Mouse (Mus musculus): ENCODE measurements around the gene 2900026A02Rik. TPM values are rescaled to one million over a fixed set of nuclear protein-coding genes. Genes with fewer than 3 reads are reported as not detected.

2900026A02Rik gene
- 4.6 and 5.0 TPM in 2 replicates for polyA plus RNA-seq (2015; fragmentation: Nextera tagmentation; extraction: Ambion mirVana)

- H3K4me1 ChIP-seq (replicated peaks; ENCODE audit: control insufficient read depth, insufficient read depth, low read length) = peaks cover 17% of the 10 kb centered on the region
Observed at GRCm38 (mm10) chr5:113221147-113221865, at the start of gene 2900026A02Rik. 2900026A02Rik (minus strand) TSS chr5:113221236.

DNA sequence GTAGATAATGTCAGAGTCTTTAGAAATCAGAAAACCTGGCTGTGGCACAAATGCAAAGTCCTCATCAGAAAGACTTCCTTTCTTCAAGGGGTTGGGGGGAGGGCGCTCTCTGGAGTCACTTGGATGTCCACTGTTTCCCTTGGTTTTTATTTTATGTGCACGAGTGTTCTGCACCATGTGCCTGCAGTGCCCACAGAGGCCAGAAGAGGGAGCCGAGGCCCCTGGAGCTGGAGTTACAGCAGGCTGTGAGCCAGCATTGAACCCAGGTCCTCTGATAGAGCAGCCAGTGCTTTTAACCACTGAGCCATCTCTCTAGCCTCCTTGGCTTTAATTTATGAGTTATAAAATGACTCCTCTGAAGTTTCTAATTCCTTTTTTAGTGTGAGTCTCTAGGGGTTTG, 49.0 kb upstream of the 2900026A02Rik start:
- Histone ChIP-seq H3K9me3 (ENCODE audit: control insufficient read depth, low read length) (no peaks in the 10 kb centered on the region), H3K27ac (ENCODE audit: low read length) (no peak overlapping the region), H3K4me2 (ENCODE audit: low read length) (no peak overlapping the region), H3K9ac (replicated peaks; ENCODE audit: low read depth, low read length) (no peak overlapping the region), H3K27me3 (replicated peaks; ENCODE audit: control insufficient read depth, insufficient read depth, low read length) (no peaks in the 10 kb centered on the region), H3K36me3 (ENCODE audit: control insufficient read depth, insufficient read depth) (peaks cover 1% of the 10 kb centered on the region; the same call in 1 of the 2 replicates), H3K4me3 (replicated peaks; ENCODE audit: low read length) (no peak overlapping the region), H3K4me1 (replicated peaks; ENCODE audit: control insufficient read depth, insufficient read depth, low read length) (no peaks in the 10 kb centered on the region)
- no peak for ATAC-seq
- WGBS = 74% methylated on average over 3 of the region's 3 CpGs

More at GRCm38 (mm10) chr5:113221147-113221865, at the start of gene 2900026A02Rik:
- Histone ChIP-seq H3K27ac (ENCODE audit: low read length) (no peak within 1 kb of the TSS), H3K9ac (replicated peaks; ENCODE audit: low read depth, low read length) (peak within 1 kb of the TSS; percentile 54), H3K4me3 (replicated peaks; ENCODE audit: low read length) (peak within 1 kb of the TSS; percentile 62), H3K9me3 (ENCODE audit: control insufficient read depth, low read length) (no peaks in the 10 kb centered on the region), H3K36me3 (ENCODE audit: control insufficient read depth, insufficient read depth) (no peaks in the 10 kb centered on the region), H3K27me3 (replicated peaks; ENCODE audit: control insufficient read depth, insufficient read depth, low read length) (no peaks in the 10 kb centered on the region), H3K4me2 (ENCODE audit: low read length) (peak within 1 kb of the TSS; percentile 95)
- peak; percentile 37 for ATAC-seq
- 12% methylated on average over 31 of the region's 62 CpGs for WGBS

DNA sequence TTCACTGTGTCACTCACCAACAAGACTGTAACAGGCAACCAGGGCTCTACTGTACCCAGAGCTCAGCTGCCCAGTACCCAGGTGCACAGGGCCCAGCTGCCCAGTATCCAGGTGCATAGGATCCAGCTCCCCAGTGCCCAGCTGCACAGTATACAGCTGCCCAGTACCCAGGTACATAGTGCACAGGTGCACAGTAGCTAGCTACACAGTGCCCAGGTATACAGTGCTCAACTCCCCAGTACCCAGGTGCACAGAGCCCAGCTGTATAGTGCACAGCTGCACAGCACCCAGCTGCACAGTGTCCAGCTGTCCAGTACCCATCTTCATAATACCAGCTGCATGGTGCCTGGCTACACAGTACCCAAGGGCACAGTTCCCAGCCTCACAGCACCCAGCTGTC, 47.2 kb upstream of the 2900026A02Rik start:
- Histone ChIP-seq H3K9me3 (ENCODE audit: control insufficient read depth, low read length) (no peaks in the 10 kb centered on the region), H3K27me3 (replicated peaks; ENCODE audit: control insufficient read depth, insufficient read depth, low read length) (no peaks in the 10 kb centered on the region), H3K4me2 (ENCODE audit: low read length) (no peak overlapping the region), H3K27ac (ENCODE audit: low read length) (no peak overlapping the region), H3K9ac (replicated peaks; ENCODE audit: low read depth, low read length) (no peak overlapping the region), H3K4me1 (replicated peaks; ENCODE audit: control insufficient read depth, insufficient read depth, low read length) (no peaks in the 10 kb centered on the region), H3K4me3 (replicated peaks; ENCODE audit: low read length) (no peak overlapping the region), H3K36me3 (ENCODE audit: control insufficient read depth, insufficient read depth) (peaks cover 10% of the 10 kb centered on the region; the same call in 1 of the 2 replicates)
- ATAC-seq = no peak

- H3K27me3 ChIP-seq (replicated peaks; ENCODE audit: control insufficient read depth, insufficient read depth, low read length) = no peaks in the 10 kb centered on the region
- H3K4me3 ChIP-seq (replicated peaks; ENCODE audit: low read length) = no peak overlapping the region
- H3K27ac ChIP-seq (ENCODE audit: low read length) = no peak overlapping the region
- no peaks in the 10 kb centered on the region for H3K4me1 ChIP-seq (replicated peaks; ENCODE audit: control insufficient read depth, insufficient read depth, low read length)
- H3K9ac ChIP-seq (replicated peaks; ENCODE audit: low read depth, low read length) = no peak overlapping the region
- 90% methylated on average over 8 of the region's 8 CpGs for WGBS
- peaks cover 10% of the 10 kb centered on the region; the same call in 1 of the 2 replicates for H3K36me3 ChIP-seq (ENCODE audit: control insufficient read depth, insufficient read depth)
- no peaks in the 10 kb centered on the region for H3K9me3 ChIP-seq (ENCODE audit: control insufficient read depth, low read length)
- H3K4me2 ChIP-seq (ENCODE audit: low read length) = no peak overlapping the region
- no peak for ATAC-seq
Observed at GRCm38 (mm10) chr5:113265637-113266036, 44.6 kb upstream of the 2900026A02Rik start.

- no peaks in the 10 kb centered on the region for H3K4me1 ChIP-seq (replicated peaks; ENCODE audit: control insufficient read depth, insufficient read depth, low read length)
- no peak for ATAC-seq
- no peak overlapping the region for H3K4me3 ChIP-seq (replicated peaks; ENCODE audit: low read length)
- H3K9me3 ChIP-seq (ENCODE audit: control insufficient read depth, low read length) = no peaks in the 10 kb centered on the region
- H3K4me2 ChIP-seq (ENCODE audit: low read length) = no peak overlapping the region
- H3K27ac ChIP-seq (ENCODE audit: low read length) = no peak overlapping the region
- H3K36me3 ChIP-seq (ENCODE audit: control insufficient read depth, insufficient read depth) = peaks cover 3% of the 10 kb centered on the region; the same call in 1 of the 2 replicates
- no peaks in the 10 kb centered on the region for H3K27me3 ChIP-seq (replicated peaks; ENCODE audit: control insufficient read depth, insufficient read depth, low read length)
- 99% methylated on average over 11 of the region's 11 CpGs for WGBS
- H3K9ac ChIP-seq (replicated peaks; ENCODE audit: low read depth, low read length) = no peak overlapping the region
Observed at GRCm38 (mm10) chr5:113250806-113251205, 29.8 kb upstream of the 2900026A02Rik start.

DNA sequence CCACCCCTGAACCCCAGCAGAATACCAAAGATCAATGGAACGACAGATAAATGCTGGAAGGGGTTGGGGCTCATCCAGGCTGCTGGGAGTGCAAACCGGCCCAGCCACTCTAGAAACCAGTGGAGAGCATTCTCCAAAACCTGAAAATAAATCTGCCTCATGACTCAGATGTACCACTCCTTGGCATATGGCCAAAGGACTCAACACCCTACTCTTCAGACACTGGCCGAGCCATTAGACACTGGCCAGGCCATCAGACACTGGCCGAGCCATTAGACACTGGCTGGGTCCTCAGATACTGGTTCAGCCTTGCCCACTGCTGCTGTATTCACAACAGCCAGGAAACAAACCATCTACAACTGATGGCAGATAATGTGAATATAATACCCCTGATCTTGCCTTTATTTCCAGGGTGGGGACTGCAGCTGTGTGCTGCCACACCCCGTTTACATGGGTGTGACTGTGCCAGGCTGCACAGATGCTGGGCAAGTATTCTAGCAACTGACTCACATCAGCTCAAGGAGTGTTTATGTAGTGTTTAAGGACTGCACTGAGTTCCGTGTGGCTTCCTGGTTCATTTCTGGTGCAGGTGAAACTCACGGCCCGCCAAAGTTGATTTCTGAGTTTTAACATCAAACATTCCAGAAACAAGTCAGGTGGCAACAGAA, 28.4 kb upstream of the 2900026A02Rik start:
- no peak overlapping the region for H3K4me3 ChIP-seq (replicated peaks; ENCODE audit: low read length)
- H3K27ac ChIP-seq (ENCODE audit: low read length) = no peak overlapping the region
- 92% methylated on average over 8 of the region's 8 CpGs for WGBS
- ATAC-seq = no peak
- no peaks in the 10 kb centered on the region for H3K9me3 ChIP-seq (ENCODE audit: control insufficient read depth, low read length)
- H3K4me1 ChIP-seq (replicated peaks; ENCODE audit: control insufficient read depth, insufficient read depth, low read length) = no peaks in the 10 kb centered on the region
- no peak overlapping the region for H3K4me2 ChIP-seq (ENCODE audit: low read length)
- no peaks in the 10 kb centered on the region for H3K27me3 ChIP-seq (replicated peaks; ENCODE audit: control insufficient read depth, insufficient read depth, low read length)
- H3K9ac ChIP-seq (replicated peaks; ENCODE audit: low read depth, low read length) = no peak overlapping the region
- H3K36me3 ChIP-seq (ENCODE audit: control insufficient read depth, insufficient read depth) = peaks cover 3% of the 10 kb centered on the region; the same call in 1 of the 2 replicates

DNA sequence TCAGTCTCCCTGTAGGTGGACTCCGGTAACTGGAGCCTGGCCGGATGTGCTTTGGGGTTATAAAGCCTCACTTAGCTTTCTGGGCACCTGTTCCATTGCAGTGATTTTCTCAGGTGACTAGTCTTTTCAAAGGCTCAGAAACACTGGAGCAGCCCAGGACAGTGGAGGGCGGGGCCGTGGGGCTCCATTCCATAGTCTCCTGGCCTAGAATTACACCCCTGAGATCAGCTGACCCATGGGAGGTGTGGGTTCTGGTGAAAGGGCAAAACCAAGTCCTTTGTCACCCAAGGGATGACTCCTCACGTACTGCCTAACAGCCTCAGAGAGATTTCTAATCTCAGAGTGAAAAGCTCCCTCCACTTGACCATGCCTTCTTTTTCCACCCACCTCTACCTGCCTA, 9.2 kb upstream of the 2900026A02Rik start:
- no peak overlapping the region for H3K9ac ChIP-seq (replicated peaks; ENCODE audit: low read depth, low read length)
- no peaks in the 10 kb centered on the region for H3K27me3 ChIP-seq (replicated peaks; ENCODE audit: control insufficient read depth, insufficient read depth, low read length)
- no peak overlapping the region for H3K4me2 ChIP-seq (ENCODE audit: low read length)
- no peaks in the 10 kb centered on the region for H3K36me3 ChIP-seq (ENCODE audit: control insufficient read depth, insufficient read depth)
- no peaks in the 10 kb centered on the region for H3K9me3 ChIP-seq (ENCODE audit: control insufficient read depth, low read length)
- peaks cover 7% of the 10 kb centered on the region for H3K4me1 ChIP-seq (replicated peaks; ENCODE audit: control insufficient read depth, insufficient read depth, low read length)
- H3K4me3 ChIP-seq (replicated peaks; ENCODE audit: low read length) = no peak overlapping the region
- no peak overlapping the region for H3K27ac ChIP-seq (ENCODE audit: low read length)
- no peak for ATAC-seq
- 89% methylated on average over 5 of the region's 5 CpGs for whole genome bisulfite sequencing

GRCm38 (mm10) chr5:113226632-113227102, 5.6 kb upstream of the 2900026A02Rik start, which contains the start of gene Tmem211:
Tmem211 (plus strand) TSS chr5:113226909.
- Histone ChIP-seq H3K4me1 (replicated peaks; ENCODE audit: control insufficient read depth, insufficient read depth, low read length) (peaks cover 7% of the 10 kb centered on the region), H3K9me3 (ENCODE audit: control insufficient read depth, low read length) (no peaks in the 10 kb centered on the region), H3K4me2 (ENCODE audit: low read length) (peak within 1 kb of the TSS; percentile 50), H3K9ac (replicated peaks; ENCODE audit: low read depth, low read length) (peak within 1 kb of the TSS; percentile 42), H3K27me3 (replicated peaks; ENCODE audit: control insufficient read depth, insufficient read depth, low read length) (no peaks in the 10 kb centered on the region), H3K27ac (ENCODE audit: low read length) (no peak within 1 kb of the TSS), H3K36me3 (ENCODE audit: control insufficient read depth, insufficient read depth) (no peaks in the 10 kb centered on the region), H3K4me3 (replicated peaks; ENCODE audit: low read length) (peak within 1 kb of the TSS; percentile 25)
- peak; percentile 84 for ATAC-seq
- WGBS = under 1% methylated on average over 13 of the region's 13 CpGs

- 7% methylated on average over 25 of the region's 25 CpGs for WGBS
- H3K9ac ChIP-seq (replicated peaks; ENCODE audit: low read depth, low read length) = peak overlapping the region; percentile 42
Observed at GRCm38 (mm10) chr5:113225686-113226435, 4.8 kb upstream of the 2900026A02Rik start.

More at GRCm38 (mm10) chr5:113225686-113226435, 4.8 kb upstream of the 2900026A02Rik start:
- no peak overlapping the region for H3K27ac ChIP-seq (ENCODE audit: low read length)
- H3K27me3 ChIP-seq (replicated peaks; ENCODE audit: control insufficient read depth, insufficient read depth, low read length) = no peaks in the 10 kb centered on the region
- H3K4me3 ChIP-seq (replicated peaks; ENCODE audit: low read length) = peak overlapping the region; percentile 25
- peak; percentile 19; the same call in 1 of the 2 replicates for ATAC-seq
- no peaks in the 10 kb centered on the region for H3K36me3 ChIP-seq (ENCODE audit: control insufficient read depth, insufficient read depth)
- peak overlapping the region; percentile 50 for H3K4me2 ChIP-seq (ENCODE audit: low read length)
- peaks cover 12% of the 10 kb centered on the region for H3K4me1 ChIP-seq (replicated peaks; ENCODE audit: control insufficient read depth, insufficient read depth, low read length)
- no peaks in the 10 kb centered on the region for H3K9me3 ChIP-seq (ENCODE audit: control insufficient read depth, low read length)
